Mouse (Mus musculus) E14TG2a.4 (cell line): ENCODE measurements around the gene Rprd1b.

Source experiments
- CTCF ChIP-seq: conservative IDR thresholded peaks from 2 replicates; pipeline ENCODE4 v1.5.1; 2014; ENCODE audit warnings: low read length
- NANOG ChIP-seq: IDR thresholded peaks from 2 replicates; pipeline ENCODE4 v1.6.1; 2014; ENCODE audit warnings: borderline replicate concordance, low read length, mixed read lengths

- no peak for TF ChIP-seq CTCF
- no peak for TF ChIP-seq NANOG
Observed at GRCm38 (mm10) chr2:158133050-158133449, 104.8 kb downstream of the Rprd1b start.
